Mouse (Mus musculus): ENCODE data around the gene Bex2. TPM values are rescaled to one million over a fixed set of nuclear protein-coding genes. Genes with fewer than 3 reads are reported as not detected.
A peak's percentile ranks its signal among the peaks of the same experiment; 100 is the strongest.
"Not testable (repeated sequence)": the region's sequence is repeated elsewhere in the genome, so short reads cannot be mapped to it uniquely, and the experiment has no call there.

The Bex2 gene
- polyA plus RNA-seq, 1 experiment from 2014 or later: 54.4 TPM

DNA sequence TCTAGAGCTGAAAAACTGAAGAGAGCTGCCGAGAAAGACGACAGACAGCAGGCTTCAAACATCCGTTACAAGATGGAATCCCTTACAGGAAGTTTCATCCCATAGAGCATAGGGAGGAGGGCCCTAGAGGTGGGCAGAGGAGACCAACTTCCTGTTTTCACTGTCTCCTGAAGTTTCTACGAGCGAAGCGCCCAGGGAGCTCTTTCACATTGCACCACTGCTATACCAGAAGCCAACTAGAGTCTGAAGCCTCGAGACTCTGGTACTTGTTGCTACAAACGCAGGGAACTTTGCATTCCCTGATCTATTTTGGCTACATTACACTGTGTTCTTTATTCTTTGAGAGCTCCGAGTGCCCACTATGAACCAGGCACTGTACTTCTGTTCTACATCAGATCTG is 17.1 kb upstream of the Bex2 start, which contains the start of gene Nxf3:
Nxf3 (minus strand) TSS at position 101 of the 400 bp plus-strand sequence.
- Histone ChIP-seq H3K36me3 (ENCODE audit: control insufficient read depth, insufficient read depth, low read length) (no peaks in the 10 kb centered on the region), H3K27ac (replicated peaks; ENCODE audit: low read depth, low read length) (no peak within 1 kb of the TSS), H3K9me3 (ENCODE audit: control insufficient read depth, low read length) (no peaks in the 10 kb centered on the region), H3K27me3 (replicated peaks; ENCODE audit: control insufficient read depth, insufficient read depth, low read length) (no peaks in the 10 kb centered on the region; the same call in 1 of the 2 replicates), H3K9ac (ENCODE audit: low read depth, low read length) (no peak within 1 kb of the TSS), H3K4me3 (ENCODE audit: low read depth, low read length) (no peak within 1 kb of the TSS), H3K4me2 (ENCODE audit: low read depth, low read length) (no peak within 1 kb of the TSS), H3K4me1 (ENCODE audit: control insufficient read depth, insufficient read depth, low read length) (no peaks in the 10 kb centered on the region)
- 81% methylated on average over 9 of the region's 9 CpGs for WGBS
- DNase-seq (ENCODE audit: low spot score): no peak
- ATAC-seq (ENCODE audit: low read depth): no peak

- H3K27ac ChIP-seq (replicated peaks; ENCODE audit: low read depth, low read length); H3K4me1 ChIP-seq (ENCODE audit: control insufficient read depth, insufficient read depth, low read length); H3K36me3 ChIP-seq (ENCODE audit: control insufficient read depth, insufficient read depth, low read length); H3K27me3 ChIP-seq (replicated peaks; ENCODE audit: control insufficient read depth, insufficient read depth, low read length); H3K9me3 ChIP-seq (ENCODE audit: control insufficient read depth, low read length): not testable (repeated sequence)
- WGBS: 21% methylated on average over 13 of the region's 48 CpGs
- DNase-seq (ENCODE audit: low spot score): peak; percentile 43
- peak overlapping the region; percentile 44 for H3K4me2 ChIP-seq (ENCODE audit: low read depth, low read length)
- H3K4me3 ChIP-seq (ENCODE audit: low read depth, low read length): peak overlapping the region; percentile 37
- peak; percentile 56 for ATAC-seq (ENCODE audit: low read depth)
- peak overlapping the region; percentile 40; the same call in 1 of the 2 replicates for H3K9ac ChIP-seq (ENCODE audit: low read depth, low read length)
These were observed 640 bp downstream of the Bex2 start for GRCm38 (mm10) chrX:136067201-136067991.

- Histone ChIP-seq H3K9ac (ENCODE audit: low read depth, low read length) (no peak overlapping the region), H3K4me3 (ENCODE audit: low read depth, low read length) (no peak overlapping the region), H3K9me3 (ENCODE audit: control insufficient read depth, low read length) (no peaks in the 10 kb centered on the region), H3K27ac (replicated peaks; ENCODE audit: low read depth, low read length) (no peak overlapping the region), H3K4me1 (ENCODE audit: control insufficient read depth, insufficient read depth, low read length) (no peaks in the 10 kb centered on the region), H3K36me3 (ENCODE audit: control insufficient read depth, insufficient read depth, low read length) (no peaks in the 10 kb centered on the region), H3K4me2 (ENCODE audit: low read depth, low read length) (no peak overlapping the region), H3K27me3 (replicated peaks; ENCODE audit: control insufficient read depth, insufficient read depth, low read length) (no peaks in the 10 kb centered on the region)
- 73% methylated on average over 1 of the region's 1 CpGs for WGBS
- ATAC-seq (ENCODE audit: low read depth): no peak
- no peak for DNase-seq (ENCODE audit: low spot score)
These were observed 7.3 kb downstream of the Bex2 start for GRCm38 (mm10) chrX:136060698-136061097.

DNA sequence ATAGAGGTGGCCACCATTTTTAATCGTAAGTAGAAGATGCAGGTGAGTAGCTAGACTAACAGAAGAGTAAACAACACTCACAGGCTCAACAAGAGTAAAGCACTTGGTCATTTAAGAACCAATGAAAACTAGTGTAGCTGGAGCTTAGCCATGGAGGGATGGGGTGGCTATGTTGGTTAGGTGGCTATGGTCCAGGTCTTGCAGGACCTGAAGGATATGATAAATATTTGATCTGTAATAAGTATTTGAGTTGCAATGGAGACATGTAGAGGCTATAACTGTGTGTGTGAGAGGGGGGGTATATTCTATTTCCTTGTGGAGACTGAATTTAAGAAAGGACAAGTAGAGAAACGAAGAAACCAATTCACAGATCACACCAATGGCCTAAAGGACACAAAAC is 16.8 kb downstream of the Bex2 start:
- Histone ChIP-seq H3K4me2 (ENCODE audit: low read depth, low read length) (no peak overlapping the region), H3K9ac (ENCODE audit: low read depth, low read length) (no peak overlapping the region), H3K9me3 (ENCODE audit: control insufficient read depth, low read length) (no peaks in the 10 kb centered on the region), H3K4me3 (ENCODE audit: low read depth, low read length) (no peak overlapping the region), H3K36me3 (ENCODE audit: control insufficient read depth, insufficient read depth, low read length) (no peaks in the 10 kb centered on the region), H3K4me1 (ENCODE audit: control insufficient read depth, insufficient read depth, low read length) (no peaks in the 10 kb centered on the region), H3K27me3 (replicated peaks; ENCODE audit: control insufficient read depth, insufficient read depth, low read length) (no peaks in the 10 kb centered on the region; the same call in 1 of the 2 replicates), H3K27ac (replicated peaks; ENCODE audit: low read depth, low read length) (no peak overlapping the region)
- no peak for ATAC-seq (ENCODE audit: low read depth)
- WGBS: 75% methylated on average over 2 of the region's 2 CpGs
- DNase-seq (ENCODE audit: low spot score): no peak

DNA sequence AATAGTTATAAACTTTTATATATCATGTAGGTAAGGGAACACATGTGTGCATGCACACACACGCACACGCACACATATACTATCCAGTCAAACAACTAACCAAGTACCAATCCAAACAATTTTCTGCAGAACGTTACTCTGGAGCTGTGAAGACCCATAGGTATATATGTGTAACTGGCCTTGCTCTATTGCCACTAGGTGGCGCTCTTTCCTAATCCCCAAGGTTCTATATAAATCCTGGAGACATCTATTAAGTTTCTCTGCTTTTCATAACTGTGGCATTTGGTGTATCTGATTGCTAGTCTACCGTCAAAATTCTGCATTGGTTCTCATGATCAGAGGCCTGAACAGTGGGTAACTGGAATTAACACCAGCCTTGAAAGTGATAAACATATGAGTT is 20.5 kb downstream of the Bex2 start:
- Histone ChIP-seq H3K36me3 (ENCODE audit: control insufficient read depth, insufficient read depth, low read length) (no peaks in the 10 kb centered on the region), H3K9ac (ENCODE audit: low read depth, low read length) (no peak overlapping the region), H3K4me1 (ENCODE audit: control insufficient read depth, insufficient read depth, low read length) (no peaks in the 10 kb centered on the region), H3K9me3 (ENCODE audit: control insufficient read depth, low read length) (no peaks in the 10 kb centered on the region), H3K4me3 (ENCODE audit: low read depth, low read length) (no peak overlapping the region), H3K27me3 (replicated peaks; ENCODE audit: control insufficient read depth, insufficient read depth, low read length) (no peaks in the 10 kb centered on the region; the same call in 1 of the 2 replicates), H3K4me2 (ENCODE audit: low read depth, low read length) (no peak overlapping the region), H3K27ac (replicated peaks; ENCODE audit: low read depth, low read length) (no peak overlapping the region)
- ATAC-seq (ENCODE audit: low read depth): peak; percentile 60; the same call in 1 of the 2 replicates
- WGBS: 17% methylated on average over 5 of the region's 5 CpGs
- peak; percentile 85 for DNase-seq (ENCODE audit: low spot score)

DNA sequence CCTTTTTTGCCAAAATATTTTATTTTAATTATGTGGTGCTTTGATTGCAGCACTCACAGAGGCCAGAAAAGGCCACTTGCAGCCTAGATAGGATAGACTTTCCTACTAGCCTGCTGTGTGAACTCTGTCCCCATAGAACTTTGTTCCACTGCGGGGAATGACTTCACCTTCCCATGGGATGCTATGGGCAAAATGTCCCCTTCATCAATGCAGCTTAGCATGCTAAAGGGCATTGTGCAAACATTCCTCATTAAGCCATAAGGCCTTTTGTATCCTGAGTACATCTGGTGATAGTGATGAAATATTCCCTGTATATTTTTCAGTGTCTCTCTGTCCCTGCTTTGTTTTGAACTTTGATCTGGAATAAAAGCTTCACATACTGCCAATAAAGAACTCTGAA is 24.3 kb downstream of the Bex2 start:
- DNase-seq (ENCODE audit: low spot score): no peak
- no peak overlapping the region for H3K4me2 ChIP-seq (ENCODE audit: low read depth, low read length)
- H3K4me3 ChIP-seq (ENCODE audit: low read depth, low read length): no peak overlapping the region
- no peak overlapping the region for H3K27ac ChIP-seq (replicated peaks; ENCODE audit: low read depth, low read length)
- no peaks in the 10 kb centered on the region for H3K9me3 ChIP-seq (ENCODE audit: control insufficient read depth, low read length)
- 78% methylated on average over 1 of the region's 1 CpGs for WGBS
- H3K9ac ChIP-seq (ENCODE audit: low read depth, low read length): no peak overlapping the region
- H3K36me3 ChIP-seq (ENCODE audit: control insufficient read depth, insufficient read depth, low read length): no peaks in the 10 kb centered on the region
- no peaks in the 10 kb centered on the region; the same call in 1 of the 2 replicates for H3K27me3 ChIP-seq (replicated peaks; ENCODE audit: control insufficient read depth, insufficient read depth, low read length)
- no peaks in the 10 kb centered on the region for H3K4me1 ChIP-seq (ENCODE audit: control insufficient read depth, insufficient read depth, low read length)
- no peak for ATAC-seq (ENCODE audit: low read depth)

- Histone ChIP-seq H3K4me3 (ENCODE audit: low read depth, low read length) (peak within 1 kb of the TSS; percentile 24), H3K4me2 (ENCODE audit: low read depth, low read length) (peak within 1 kb of the TSS; percentile 52)
- whole genome bisulfite sequencing: no CpG with 5 or more reads among the region's 49 CpGs
- not testable (repeated sequence) for DNase-seq (ENCODE audit: low spot score); H3K9me3 ChIP-seq (ENCODE audit: control insufficient read depth, low read length); H3K9ac ChIP-seq (ENCODE audit: low read depth, low read length); H3K36me3 ChIP-seq (ENCODE audit: control insufficient read depth, insufficient read depth, low read length); H3K27me3 ChIP-seq (replicated peaks; ENCODE audit: control insufficient read depth, insufficient read depth, low read length); H3K4me1 ChIP-seq (ENCODE audit: control insufficient read depth, insufficient read depth, low read length); H3K27ac ChIP-seq (replicated peaks; ENCODE audit: low read depth, low read length)
- ATAC-seq (ENCODE audit: low read depth): peak; percentile 94
These were observed 35.0 kb downstream of the Bex2 start, which contains the start of gene Arxes1 for GRCm38 (mm10) chrX:136032799-136033763. Gene Arxes1 (plus strand): TSS chrX:136033367.

- Histone ChIP-seq H3K27ac (replicated peaks; ENCODE audit: low read depth, low read length) (no peak overlapping the region), H3K4me2 (ENCODE audit: low read depth, low read length) (no peak overlapping the region), H3K9me3 (ENCODE audit: control insufficient read depth, low read length) (no peaks in the 10 kb centered on the region), H3K4me3 (ENCODE audit: low read depth, low read length) (no peak overlapping the region), H3K27me3 (replicated peaks; ENCODE audit: control insufficient read depth, insufficient read depth, low read length) (no peaks in the 10 kb centered on the region; the same call in 1 of the 2 replicates), H3K9ac (ENCODE audit: low read depth, low read length) (no peak overlapping the region), H3K4me1 (ENCODE audit: control insufficient read depth, insufficient read depth, low read length) (no peaks in the 10 kb centered on the region), H3K36me3 (ENCODE audit: control insufficient read depth, insufficient read depth, low read length) (no peaks in the 10 kb centered on the region)
- ATAC-seq (ENCODE audit: low read depth) (no peak), DNase-seq (ENCODE audit: low spot score) (no peak)
- 76% methylated on average over 1 of the region's 1 CpGs for WGBS
These were observed 37.7 kb downstream of the Bex2 start for GRCm38 (mm10) chrX:136030331-136030730.

Data from embryonic facial prominence, embryonic 14.5 days (tissue).